Mouse (Mus musculus) right cerebral cortex, postnatal 14 days (tissue): ENCODE data around the gene Acsbg2.

Source experiments
- DNase-seq: peaks from one replicate; pipeline ENCODE4 v3.0.0; 2022

Gene Acsbg2

DNA sequence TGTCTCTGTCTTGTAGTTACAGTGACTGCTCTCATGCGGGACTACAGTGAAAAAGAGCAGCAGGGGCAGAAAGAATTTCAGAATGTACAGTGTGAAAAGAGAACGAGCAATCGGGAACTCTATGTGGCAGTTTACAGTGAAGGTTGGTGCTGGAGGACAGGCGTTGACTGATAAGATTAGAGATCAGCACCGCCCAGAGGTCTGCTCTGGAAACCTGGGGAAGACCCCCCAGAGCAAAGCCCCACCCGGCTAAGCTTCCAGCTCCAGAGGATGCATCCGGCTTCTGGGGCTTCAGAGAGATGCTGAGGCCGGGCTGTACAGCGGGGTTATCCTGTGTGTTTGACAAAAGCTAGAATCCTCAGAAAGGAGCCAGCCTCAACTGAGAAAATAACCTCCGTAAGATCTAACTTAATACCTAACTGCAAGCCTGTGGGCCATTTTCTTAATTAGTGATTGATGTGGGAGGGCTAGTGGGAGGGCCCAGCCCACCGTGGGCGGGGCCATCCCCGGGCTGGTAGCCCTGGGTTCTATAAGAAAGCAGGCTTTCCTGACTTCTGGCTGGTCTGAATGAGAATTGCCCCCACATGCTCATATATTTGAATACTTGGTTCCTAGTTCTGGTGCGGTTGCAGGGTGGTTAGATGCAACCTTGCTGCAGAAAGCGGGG is 3.8 kb downstream of the Acsbg2 start:
- DNase-seq = no peak

DNA sequence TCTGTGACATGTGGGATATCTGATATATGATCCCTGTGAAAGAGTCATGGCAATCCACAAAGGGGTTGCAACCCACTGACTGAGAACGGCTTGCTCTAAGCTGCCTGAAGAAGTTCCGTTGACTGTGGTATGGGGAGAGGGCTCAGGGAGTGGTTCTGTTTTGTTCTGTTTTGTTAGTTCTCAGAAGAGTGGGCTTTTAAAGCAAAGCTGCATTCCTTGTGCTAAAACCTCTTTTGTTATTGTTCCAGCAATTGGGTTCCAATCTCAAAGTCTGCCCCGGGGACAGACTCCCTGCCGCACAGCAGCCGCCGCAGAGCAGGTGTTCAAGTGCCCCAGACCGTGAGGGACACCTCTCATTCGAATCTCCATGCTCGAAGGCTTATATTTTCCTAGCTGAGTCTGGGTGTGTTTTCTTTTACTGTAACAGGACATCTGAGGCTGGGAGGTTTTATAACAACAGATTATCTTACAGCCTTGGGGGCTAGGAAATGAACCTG is 4.7 kb downstream of the Acsbg2 start:
- no peak for DNase-seq

DNA sequence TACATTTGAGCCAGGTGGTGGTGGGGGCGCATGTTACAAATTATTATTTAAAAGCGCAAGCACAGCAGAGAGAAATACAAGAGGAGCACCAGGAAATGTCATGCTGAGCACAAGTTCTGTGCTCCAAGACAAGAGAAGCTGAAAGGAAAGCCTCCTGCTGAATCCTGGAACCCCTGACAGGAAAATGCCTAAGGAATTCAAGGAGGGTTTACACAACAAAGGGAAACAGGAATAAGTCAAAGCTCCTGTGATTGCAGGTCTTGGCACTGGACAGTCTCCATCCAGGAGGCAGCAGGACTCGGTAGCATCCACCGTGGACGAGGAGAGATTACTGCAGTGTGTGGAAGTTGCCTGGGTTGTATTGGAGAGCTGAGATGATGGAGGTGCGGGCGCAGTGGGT is 8.2 kb downstream of the Acsbg2 start:
- DNase-seq = no peak

DNA sequence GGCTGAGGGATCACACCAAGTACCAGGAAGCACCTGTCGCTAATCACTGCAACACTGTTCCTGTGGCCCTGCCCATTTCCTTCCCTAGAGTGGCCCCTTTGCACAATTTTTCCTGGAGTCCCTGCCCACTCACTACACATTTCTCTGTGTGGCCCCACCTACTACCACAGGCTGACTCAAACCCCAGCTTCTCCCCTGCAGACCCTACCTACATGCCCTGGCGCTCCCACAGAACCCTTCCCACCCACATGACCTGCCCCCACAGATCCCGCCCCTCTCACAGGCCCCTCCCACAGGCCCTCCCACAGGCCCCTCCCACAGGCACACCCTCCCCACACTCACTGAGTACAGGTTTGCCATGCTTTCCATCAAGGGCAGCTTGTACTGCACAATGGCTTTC is 13.1 kb downstream of the Acsbg2 start:
- DNase-seq = no peak

DNA sequence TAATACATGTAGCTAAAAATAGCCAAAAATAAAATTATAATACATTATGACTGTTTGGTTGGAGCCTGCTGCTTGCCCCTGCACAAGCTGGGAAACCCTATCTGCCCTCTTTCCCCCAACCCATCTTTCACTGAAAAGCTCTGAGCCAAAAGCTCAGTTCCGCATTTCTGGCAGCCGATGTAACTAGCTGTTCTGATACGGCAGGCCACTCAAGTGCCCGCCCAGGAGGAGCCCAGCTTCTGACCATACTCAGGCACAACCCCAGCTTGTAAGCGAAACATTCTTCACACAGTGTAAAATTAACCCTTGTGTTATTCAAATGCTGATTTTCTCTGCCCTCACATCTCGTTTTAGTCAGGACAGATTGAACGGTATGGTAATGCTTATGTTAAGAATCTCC is 15.3 kb downstream of the Acsbg2 start:
- DNase-seq = no peak

DNA sequence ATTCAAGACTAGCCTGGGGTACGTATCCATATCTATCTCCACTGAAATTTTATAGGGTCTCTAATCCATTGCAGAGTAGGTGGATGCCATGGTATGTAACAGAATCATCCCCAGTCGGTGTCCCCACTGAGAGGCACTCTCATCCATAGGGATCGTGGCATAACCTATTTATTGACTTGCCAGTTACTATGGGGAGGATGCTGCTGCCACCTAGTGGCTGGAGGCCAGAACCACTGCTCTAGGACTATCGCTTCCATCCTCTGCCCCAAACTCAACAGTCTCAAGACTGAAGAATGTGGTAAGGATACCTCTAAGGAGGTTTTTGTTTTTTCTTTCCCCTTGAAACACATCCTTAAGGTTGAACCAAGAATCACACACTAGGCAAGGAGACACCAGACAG is 16.0 kb downstream of the Acsbg2 start:
- peak; percentile 54 for DNase-seq

DNA sequence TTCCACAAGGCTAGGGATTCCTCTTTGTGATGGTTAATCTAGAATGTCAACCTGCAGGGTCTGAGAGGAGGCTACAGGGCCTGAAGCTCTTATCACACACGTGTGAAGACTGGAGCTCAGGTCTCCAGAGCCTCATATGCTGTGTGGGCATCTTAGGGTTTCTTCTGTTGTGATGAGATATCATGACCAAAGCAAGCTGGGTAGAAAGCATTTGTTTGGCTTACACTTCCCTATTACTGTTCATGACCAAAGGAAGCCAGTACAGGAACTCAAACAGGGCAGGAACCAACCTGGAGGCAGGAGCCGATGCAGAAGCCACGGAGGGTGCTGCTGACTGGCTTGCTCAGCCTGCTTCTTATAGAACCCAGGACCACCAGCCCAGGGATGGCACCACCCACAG is 18.8 kb downstream of the Acsbg2 start:
- DNase-seq = no peak

DNA sequence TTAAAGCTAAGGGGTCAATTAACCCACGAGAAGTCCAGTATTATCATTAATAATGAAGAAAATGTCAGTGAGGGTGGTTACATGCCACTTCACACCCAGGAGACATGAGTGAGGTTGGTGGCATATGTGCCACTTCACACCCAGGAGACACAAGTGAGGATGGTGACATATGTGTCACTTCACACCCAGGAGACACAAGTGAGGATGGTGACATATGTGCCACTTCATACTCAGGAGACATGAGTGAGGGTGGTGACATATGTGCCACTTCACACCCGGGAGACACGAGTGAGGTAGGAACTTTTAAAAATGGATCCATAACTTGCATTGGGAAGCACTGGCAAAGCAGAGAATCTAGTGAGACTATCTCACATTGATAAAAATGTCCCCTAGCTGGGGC is 23.1 kb downstream of the Acsbg2 start:
- DNase-seq = no peak

DNA sequence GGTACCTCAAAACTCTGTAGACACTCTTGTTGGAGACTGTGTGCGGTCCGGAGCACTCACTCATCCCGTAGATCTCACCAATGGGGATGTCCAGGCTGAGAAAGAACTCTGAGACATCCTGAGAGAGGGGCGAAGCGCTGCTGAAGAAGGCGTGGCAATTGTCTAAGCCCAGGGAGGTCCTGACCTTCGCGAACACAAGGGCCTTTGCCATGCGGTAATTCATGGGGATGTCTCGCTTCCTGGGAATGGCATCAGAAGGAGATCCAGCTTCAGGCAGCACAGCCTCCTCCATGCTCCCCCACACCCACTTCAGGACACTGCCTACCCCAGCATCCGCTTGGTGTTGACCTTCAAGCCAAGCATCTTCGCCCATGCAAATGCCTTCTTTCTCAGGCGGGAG is 24.5 kb downstream of the Acsbg2 start:
- DNase-seq = no peak

DNA sequence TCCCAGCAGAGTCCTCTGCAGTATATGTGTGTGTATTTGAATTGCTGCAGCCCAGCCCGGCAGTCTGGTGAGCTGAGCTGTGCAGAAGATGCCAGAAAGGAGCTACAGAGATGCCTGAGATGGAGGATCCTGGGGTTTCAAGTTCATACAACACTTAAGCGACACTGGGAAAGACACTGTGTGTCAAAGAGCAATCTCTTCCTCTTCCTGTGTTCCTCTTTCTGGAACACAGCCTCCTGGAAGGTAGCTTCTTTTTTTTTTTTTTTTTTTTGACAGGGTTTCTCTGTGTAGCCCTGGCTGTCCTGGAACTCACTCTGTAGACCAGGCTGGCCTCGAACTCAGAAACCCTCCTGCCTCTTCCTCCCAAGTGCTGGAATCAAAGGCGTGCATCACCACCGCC is 25.5 kb downstream of the Acsbg2 start:
- no peak for DNase-seq

DNA sequence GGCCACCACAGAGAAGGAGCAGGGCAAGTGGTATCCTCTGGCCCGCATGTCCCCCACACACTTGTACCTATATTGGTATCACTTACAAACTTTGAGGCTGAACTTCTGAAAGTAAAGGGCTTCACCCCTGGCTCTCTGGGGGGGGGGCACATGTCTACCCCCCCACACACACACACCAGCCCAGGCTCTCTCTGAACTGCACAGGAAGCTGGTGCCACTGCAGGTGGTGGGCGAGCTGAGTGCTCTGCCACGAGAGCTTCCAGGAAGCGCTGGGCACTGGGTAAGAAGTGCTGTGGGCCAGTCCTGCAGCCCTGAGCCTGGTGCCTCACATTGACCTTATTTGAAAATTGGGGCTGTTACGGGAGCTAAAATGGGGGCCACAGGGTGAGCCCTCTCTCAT is 30.6 kb downstream of the Acsbg2 start:
- DNase-seq = no peak

DNA sequence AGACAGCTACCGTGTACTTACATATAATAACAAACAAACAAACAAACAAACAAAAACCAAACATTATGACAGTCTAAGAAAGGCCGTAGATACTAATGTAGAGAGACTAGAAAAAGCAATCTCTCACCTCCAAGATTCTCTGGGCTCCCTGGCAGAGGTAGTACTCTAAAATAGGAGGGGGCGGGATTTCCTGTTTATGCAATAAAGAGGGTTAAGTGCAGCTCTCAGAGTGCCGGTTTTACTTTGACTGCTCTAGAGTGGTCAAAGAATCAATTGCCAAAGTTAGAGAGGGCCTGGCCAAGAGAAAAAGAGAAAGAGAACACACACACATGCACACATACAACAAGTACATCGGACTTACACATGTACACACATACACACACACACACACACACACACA is 32.1 kb downstream of the Acsbg2 start:
- no peak for DNase-seq

DNA sequence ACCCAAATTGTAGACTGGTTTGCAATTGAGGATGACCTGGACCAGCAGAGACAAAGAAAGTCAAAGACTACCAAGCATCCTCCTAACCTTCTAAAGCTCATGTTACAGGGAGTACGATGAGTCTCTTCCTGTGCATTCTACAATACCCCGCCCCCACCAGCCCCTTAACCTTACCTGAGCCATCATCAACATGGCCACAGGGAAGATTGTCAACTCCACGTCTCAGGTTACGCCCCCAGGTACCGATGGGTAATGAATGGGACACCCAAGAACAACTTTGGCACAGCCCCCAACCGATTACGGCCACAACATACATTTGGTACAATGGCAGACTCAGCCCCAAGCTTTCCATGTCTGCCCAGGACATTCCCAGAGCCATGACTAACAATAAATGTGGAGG is 33.7 kb downstream of the Acsbg2 start:
- no peak for DNase-seq

DNA sequence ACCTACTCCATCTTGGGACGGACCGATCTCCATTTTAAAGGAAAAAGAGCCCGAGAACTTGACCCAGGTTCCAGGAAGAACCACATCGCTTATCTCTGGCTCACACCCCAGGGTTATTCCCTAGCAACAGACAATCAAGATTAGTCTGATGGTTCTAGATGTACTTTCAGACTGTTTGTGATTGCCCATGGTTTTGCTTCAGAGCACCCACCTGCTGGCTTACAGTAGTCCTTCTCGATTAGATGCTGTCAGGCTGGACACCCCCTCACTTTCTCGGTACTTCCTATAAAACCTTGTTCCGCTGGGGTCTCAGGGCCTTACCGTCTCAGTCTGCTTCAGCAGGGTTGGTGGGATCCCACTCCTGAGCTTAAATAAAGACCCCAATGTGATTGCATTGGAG is 37.9 kb downstream of the Acsbg2 start:
- no peak for DNase-seq

DNA sequence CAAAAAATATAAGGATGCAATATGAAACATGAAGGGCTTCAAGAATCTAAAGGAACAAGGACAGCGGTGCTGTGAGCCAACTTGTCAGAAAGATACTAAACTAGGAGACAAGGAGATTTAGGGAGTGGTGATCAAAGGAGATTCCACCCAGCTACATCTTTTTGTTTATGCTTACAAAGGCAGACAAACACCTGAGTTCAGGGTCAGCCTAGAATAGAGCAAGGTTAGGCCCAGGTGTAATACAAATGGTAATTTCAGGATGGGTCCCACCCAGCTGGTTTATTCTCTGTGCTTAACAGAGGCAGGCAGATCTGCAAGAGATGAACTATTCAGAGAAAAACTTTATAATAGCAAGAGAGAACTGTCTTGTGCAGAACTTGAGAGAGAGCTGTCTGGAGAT is 40.9 kb downstream of the Acsbg2 start:
- DNase-seq = no peak

DNA sequence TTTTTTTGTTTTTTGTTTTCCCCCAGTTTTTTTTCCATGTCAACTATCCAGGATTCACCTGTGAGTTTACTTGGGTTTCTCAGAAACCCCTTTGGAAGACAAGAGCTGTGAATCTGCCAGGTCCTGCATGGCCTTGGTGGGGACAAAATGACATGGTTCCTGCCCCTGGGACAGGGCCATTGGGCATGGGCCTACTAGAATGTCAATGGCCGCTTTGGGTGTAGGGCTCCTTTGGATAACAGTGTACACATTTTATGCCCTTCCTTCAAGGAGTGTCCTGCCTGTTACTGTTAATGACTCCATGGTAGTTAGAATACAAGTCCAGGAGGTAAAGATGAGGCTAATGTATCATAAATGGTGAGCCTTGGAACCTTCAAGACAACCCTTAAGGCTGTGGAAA is 41.3 kb downstream of the Acsbg2 start:
- DNase-seq = no peak

DNA sequence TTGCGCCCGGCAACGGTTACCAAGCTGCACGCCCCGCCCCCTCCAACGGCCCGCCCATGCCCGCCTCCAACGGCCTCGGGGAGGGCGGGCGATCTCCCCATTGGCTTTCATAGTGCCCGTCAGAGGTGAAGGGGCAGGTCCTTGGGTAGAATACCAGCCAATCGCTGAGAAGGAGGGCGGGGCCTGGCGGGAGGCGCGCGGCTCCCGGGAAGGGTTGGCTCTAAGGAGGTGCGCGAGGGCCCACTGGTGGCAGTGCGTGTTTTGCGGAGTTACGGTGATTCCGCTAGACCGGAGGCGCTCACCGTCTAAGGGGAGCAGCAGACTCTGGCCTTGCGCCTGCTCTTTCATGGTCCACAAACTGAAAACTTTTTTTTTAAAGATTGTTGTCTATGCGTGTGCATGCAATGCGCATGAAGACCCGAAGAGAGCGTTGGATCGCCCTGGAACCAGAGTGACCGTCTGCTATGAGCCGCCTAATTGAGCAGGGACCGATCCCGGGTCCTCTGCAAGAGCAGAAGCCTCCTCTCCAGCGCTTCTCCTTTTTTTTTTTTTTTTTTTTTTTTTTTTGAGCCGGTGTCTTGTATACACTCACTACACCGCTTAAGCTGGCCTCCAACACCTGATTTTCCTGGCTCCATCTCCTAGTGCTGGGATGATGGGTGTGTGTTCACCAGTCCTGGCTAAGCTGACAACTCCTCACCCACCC is 43.0 kb downstream of the Acsbg2 start:
- peak; percentile 99 for DNase-seq

DNA sequence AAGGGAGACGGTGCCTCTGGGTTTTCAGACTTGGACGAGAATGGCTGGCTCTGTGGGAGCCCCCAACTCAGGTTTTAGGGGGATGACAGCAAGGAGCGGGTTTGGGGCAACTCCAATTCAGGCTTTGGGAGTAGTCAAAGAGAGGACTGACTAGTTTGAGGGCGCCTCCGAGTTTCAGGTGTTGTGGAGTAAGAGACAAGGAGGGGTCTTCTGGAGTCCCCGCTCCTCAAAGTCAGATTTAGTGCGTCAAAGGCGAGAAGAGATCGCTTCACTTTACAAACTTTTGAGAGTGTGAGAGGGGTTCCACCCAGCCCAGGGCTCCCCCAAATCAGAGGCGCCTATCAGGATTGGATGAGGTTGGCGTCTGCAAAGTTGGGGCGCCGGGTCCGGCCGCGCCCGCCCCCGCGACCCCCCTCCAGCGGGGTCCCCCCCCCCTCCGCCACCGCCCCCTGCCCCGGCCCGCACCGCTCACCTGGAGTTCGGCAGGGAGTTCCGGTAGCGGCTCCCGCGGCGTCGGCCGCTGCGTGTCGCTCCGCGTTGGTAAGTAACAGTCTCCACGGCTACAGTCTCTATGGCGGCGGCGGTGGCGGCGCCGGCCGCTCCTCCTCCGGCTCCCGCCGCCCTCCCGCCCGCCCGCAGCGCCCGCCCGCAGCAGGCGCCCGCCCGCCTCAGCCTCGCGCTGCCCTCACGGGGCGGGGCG is 43.7 kb downstream of the Acsbg2 start, which contains the start of gene Rfx2:
Gene Rfx2, minus strand, starts transcription at position 603 of the 700 bp plus-strand sequence.
- DNase-seq = no peak

DNA sequence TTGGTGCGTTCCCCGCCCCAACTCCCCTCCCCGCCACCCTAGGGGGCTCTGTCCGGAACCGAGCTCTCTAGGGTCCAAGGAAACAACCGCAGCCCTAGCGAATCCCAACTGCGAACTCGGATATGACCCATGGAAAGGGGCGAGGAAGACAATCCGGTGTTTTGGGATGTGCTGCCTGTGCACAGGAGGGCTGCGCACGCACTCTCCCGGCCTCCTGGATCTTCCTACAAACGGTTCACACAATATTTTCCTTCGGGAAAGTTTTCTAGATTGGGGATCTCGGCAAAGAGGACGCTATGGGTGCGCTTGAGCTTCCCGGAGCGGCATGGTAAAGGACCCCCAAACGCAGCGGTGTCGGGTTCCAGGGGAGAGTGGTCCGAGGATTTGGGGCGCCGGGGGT is 44.5 kb downstream of the Acsbg2 start:
- no peak for DNase-seq

DNA sequence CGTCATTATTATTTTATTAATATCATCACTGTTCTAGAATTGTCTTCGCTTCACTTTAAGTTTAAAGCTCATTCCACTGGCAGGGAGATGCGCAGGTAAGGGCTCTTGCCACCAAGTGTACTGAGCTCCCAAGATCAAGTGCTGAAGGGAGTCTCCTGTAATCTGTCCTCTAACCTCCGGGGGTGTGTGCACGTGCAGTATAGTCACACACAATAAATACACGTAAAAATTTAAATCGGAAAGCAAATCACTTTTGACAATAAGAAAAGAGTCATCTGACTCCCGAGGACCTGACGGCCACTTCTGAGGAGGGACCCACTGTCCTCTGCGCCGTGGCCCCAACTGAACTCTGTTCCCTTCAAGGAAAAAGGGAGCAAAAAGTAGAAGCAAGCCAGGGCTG is 45.1 kb downstream of the Acsbg2 start:
- no peak for DNase-seq

DNA sequence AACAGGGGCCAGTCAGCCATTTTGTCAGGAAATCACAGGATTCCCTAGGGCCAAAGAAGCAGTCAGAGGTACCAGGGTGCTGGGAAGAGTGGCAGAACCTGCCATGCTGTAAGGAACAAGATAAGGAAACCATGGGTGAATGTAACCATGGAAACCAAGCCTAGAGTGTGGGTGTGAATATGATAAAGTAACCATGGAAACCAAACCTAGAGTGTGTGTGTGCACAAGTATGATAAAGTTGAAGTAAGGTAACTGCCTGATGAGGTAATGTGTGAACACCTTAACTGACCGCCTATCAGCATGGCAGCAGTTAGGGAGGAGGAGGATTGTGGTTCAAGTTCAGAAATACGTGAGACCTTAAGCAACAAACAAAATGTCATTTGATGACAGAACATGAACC is 47.5 kb downstream of the Acsbg2 start:
- no peak for DNase-seq

DNA sequence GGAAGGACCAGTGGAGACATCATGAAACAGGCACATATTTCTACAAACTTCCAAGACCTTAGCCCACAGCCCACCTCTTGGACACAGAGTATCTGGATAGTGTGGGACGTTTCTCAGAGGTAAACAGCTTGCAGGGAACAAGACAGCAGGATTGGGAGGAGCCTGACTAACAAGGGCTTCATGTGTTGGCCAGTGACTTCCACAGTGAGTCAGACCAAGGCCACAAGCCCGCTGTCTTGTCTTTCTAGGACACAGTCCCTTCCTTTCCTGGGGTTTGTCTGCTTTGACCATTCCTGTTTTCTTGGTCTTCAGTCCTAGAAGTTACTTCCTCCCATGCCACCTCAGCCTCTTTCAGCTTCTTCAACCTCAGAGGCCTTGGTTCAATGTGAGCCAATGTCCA is 50.9 kb downstream of the Acsbg2 start:
- no peak for DNase-seq

DNA sequence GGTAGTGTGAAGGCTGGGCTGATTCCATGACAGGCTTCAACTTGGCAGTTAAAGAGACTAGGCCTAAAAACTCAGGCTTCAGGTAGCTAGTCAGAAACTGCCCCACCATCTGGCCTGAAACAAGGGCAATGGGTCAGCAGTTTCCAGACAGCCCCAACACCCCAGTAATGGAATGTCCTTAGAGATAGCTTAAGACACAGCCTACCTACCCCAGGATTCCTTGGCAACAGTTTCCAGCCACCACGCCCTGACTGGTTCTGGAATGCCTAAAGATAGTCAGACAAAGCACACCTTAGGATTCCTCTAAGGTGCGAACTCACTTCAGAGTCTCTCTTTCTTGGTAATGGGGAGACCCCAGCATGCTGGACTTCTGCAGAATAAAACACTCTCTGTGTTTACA is 51.9 kb downstream of the Acsbg2 start:
- DNase-seq = no peak

DNA sequence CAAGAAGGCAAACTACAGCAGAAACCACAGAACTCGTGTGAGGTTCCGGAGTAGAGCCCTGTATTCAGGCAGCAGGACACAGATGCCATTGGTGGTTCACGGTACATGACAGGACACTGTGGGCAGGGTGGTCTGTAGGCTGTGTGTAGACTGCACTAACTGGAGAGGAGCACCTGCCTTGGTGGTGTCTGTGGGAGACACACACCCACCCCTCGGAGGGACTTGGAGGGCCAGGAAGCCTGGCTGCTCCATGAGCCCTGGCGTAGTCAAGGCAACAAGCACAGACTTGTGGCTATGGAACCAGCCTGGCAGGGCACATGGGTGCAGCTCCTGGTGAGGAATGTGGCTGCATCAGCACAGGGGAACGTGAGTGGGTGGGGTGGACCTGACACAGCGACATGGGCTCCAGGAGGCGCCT is 54.5 kb downstream of the Acsbg2 start:
- no peak for DNase-seq
